Mouse (Mus musculus) liver, embryonic 18 days (tissue): ENCODE data around the gene Pls3. TPM values are rescaled to one million over a fixed set of nuclear protein-coding genes. Genes with fewer than 3 reads are reported as not detected.

Source experiments
- polyA plus RNA-seq: library from polyadenylated mRNA; depleted of rRNA; stranded (reverse); fragments of >200 nt; gene quantifications from 2 replicates; pipeline ENCODE4 v1.2.3, GENCODE M21; 2012; rRNA removed

Gene Pls3
- polyA plus RNA-seq, result 2.9 and 3.7 TPM in 2 replicates

DNA sequence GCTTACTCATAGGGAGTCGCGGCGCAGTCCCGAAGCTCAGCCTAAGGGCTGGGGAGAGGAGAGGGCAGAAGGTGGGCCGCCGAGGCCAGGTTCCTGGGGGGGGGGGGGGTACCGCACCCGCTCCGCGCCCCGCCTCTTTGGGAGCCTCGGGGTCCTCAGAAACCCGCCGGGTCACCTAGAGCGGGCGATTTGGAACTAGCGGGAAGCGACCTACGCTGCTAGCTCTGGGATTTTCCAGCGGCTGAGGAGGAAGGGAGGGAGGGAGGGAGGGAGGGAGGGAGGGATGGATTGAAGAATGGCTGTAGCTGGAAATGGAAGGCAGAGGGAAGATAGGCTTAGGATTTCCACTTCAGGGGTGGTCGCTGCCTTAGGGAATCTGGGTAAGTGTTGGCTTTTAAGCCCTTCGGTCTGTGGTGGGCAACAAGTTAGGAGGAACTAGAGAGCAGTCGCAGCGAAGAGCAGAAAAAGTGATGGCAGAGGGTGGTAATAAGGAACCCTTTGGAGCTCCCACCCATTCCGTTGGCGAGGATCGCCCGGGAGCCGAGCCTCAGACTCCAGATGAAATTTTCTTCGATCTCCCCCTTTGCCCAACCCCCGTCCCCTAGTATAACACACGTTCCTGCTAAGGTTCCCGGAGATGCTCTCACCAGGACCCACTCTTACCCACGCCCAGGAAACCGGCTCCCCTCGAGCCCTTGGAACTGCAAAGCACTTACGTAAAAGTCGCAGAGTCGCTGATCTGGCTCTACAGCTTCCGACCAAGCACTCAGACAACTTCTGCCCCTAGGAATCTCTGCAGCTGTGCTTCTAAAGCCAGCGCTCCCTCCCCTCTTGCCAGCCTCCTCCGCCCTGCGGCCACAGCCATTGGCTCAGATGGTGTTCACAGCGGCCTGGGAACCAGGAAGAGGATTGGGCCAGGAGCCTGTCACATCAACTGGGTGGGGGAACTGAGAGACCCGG is at the start of gene Pls3:
TSS of gene Pls3 (minus strand) at position 851 of the 960 bp plus-strand sequence.

